Mouse (Mus musculus): ENCODE results near the gene Fgf14. TPM values are rescaled to one million over a fixed set of nuclear protein-coding genes. Genes with fewer than 3 reads are reported as not detected.

Gene Fgf14
- 0.18 TPM in 1 of 2 replicates, not detected in the other for polyA plus RNA-seq (2014; fragmentation: Nextera tagmentation; extraction: Ambion mirVana)

DNA sequence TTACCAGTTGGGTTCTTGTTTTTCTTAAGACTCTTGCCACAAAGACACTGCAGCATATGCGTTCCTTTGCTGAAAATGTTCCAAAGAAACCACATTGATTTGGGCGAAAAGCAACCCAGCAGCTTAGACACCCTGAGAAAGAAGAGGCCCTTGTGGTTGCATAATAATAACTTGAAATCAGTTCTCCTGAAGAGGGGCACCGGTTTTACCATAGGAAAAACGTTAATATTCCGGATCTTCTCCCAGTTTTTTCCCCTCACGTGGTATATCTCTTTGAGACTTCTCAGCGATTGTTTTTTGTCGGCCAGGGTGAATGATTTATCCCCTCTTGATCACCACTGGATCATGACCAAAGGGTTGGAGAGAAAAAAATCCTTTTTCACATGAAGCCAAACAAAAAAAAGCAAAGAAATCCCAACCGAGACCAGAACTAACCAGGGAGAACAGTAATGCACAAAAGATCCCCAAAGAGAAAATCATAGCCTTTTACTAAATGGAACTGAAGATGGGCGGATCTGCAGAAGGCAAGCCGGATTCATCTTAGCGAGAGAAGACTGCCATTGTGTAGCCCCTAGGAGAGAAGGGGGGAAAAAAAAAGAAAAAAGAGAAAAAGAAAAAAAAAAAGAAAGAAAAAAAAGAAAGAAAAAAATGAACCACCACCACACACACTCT lies at the start of gene Fgf14:
Gene Fgf14, minus strand, starts transcription at position 622 of the 672 bp plus-strand sequence.
- 21% methylated on average over 12 of the region's 12 CpGs for WGBS
- Histone ChIP-seq H3K9me3 (ENCODE audit: control insufficient read depth, low read length) (no peaks in the 10 kb centered on the region), H3K9ac (ENCODE audit: low read length) (no peak within 1 kb of the TSS; the same call in 1 of the 2 replicates), H3K27me3 (ENCODE audit: control insufficient read depth, insufficient read depth, low read length) (peaks cover 12% of the 10 kb centered on the region), H3K4me3 (ENCODE audit: low read depth, low read length) (peak within 1 kb of the TSS; percentile 7), H3K4me1 (ENCODE audit: control insufficient read depth, insufficient read depth, low read length) (peaks cover 6% of the 10 kb centered on the region; the same call in 1 of the 2 replicates), H3K27ac (replicated peaks; ENCODE audit: low read depth, low read length) (no peak within 1 kb of the TSS), H3K36me3 (ENCODE audit: control insufficient read depth, insufficient read depth, low read length) (no peaks in the 10 kb centered on the region), H3K4me2 (ENCODE audit: low read depth, severe bottlenecking) (peak within 1 kb of the TSS; percentile 69)
- ATAC-seq (ENCODE audit: insufficient number of reproducible peaks, low FRiP score, low TSS enrichment, low read depth) (no peak), DNase-seq (ENCODE audit: low spot score) (no peak)

GRCm38 (mm10) chr14:124677379-124677778 lies 452 bp upstream of the Fgf14 start:
- WGBS = 3% methylated on average over 10 of the region's 10 CpGs
- Histone ChIP-seq H3K9ac (ENCODE audit: low read length) (no peak overlapping the region; the same call in 1 of the 2 replicates), H3K27me3 (ENCODE audit: control insufficient read depth, insufficient read depth, low read length) (peaks cover 12% of the 10 kb centered on the region), H3K9me3 (ENCODE audit: control insufficient read depth, low read length) (no peaks in the 10 kb centered on the region), H3K4me3 (ENCODE audit: low read depth, low read length) (peak overlapping the region; percentile 7), H3K4me2 (ENCODE audit: low read depth, severe bottlenecking) (peak overlapping the region; percentile 39), H3K4me1 (ENCODE audit: control insufficient read depth, insufficient read depth, low read length) (peaks cover 6% of the 10 kb centered on the region; the same call in 1 of the 2 replicates), H3K27ac (replicated peaks; ENCODE audit: low read depth, low read length) (no peak overlapping the region), H3K36me3 (ENCODE audit: control insufficient read depth, insufficient read depth, low read length) (no peaks in the 10 kb centered on the region)
- ATAC-seq (ENCODE audit: insufficient number of reproducible peaks, low FRiP score, low TSS enrichment, low read depth) = peak; percentile 82; the same call in 1 of the 2 replicates
- peak; percentile 55 for DNase-seq (ENCODE audit: low spot score)

- peaks cover 6% of the 10 kb centered on the region; the same call in 1 of the 2 replicates for H3K4me1 ChIP-seq (ENCODE audit: control insufficient read depth, insufficient read depth, low read length)
- no peaks in the 10 kb centered on the region for H3K9me3 ChIP-seq (ENCODE audit: control insufficient read depth, low read length)
- H3K27ac ChIP-seq (replicated peaks; ENCODE audit: low read depth, low read length) = no peak overlapping the region
- peak overlapping the region; percentile 30 for H3K4me3 ChIP-seq (ENCODE audit: low read depth, low read length)
- H3K9ac ChIP-seq (ENCODE audit: low read length) = no peak overlapping the region
- DNase-seq (ENCODE audit: low spot score) (peak; percentile 41), ATAC-seq (ENCODE audit: insufficient number of reproducible peaks, low FRiP score, low TSS enrichment, low read depth) (0 out of 2 replicates have a peak, but pooled peaks have one; percentile 2)
- no peaks in the 10 kb centered on the region for H3K36me3 ChIP-seq (ENCODE audit: control insufficient read depth, insufficient read depth, low read length)
- H3K4me2 ChIP-seq (ENCODE audit: low read depth, severe bottlenecking) = peak overlapping the region; percentile 69
- 19% methylated on average over 23 of the region's 23 CpGs for WGBS
- peaks cover 12% of the 10 kb centered on the region for H3K27me3 ChIP-seq (ENCODE audit: control insufficient read depth, insufficient read depth, low read length)
Observed at GRCm38 (mm10) chr14:124675654-124676505, 1.0 kb downstream of the Fgf14 start.

DNA sequence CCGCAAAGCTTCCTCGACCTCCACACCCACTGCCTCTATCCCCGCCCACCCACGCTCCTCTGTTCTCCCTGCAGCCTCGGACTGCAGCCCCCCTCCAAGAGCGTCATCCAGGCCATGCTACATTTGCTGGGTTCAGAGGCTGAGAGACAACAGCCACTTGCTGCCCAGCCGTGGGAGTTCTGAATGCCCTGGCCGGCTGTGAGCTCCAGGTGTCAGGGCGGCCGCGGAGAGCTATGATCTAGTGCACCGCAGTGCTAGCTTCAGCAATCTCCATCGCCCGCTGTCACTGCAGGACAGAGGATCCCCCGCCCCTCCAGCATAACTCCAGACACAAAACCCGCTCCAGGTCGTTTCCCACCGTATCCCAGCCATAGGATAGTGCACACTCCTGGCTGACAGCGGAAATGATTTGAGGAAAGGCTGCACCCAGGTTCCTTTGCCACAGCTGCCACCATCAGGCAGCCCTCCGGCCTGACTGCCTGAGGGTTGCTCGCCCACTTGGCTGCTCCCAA lies 1.7 kb downstream of the Fgf14 start:
- Histone ChIP-seq H3K9me3 (ENCODE audit: control insufficient read depth, low read length) (no peaks in the 10 kb centered on the region), H3K27me3 (ENCODE audit: control insufficient read depth, insufficient read depth, low read length) (peaks cover 12% of the 10 kb centered on the region), H3K4me2 (ENCODE audit: low read depth, severe bottlenecking) (peak overlapping the region; percentile 69), H3K9ac (ENCODE audit: low read length) (no peak overlapping the region), H3K4me3 (ENCODE audit: low read depth, low read length) (peak overlapping the region; percentile 30), H3K4me1 (ENCODE audit: control insufficient read depth, insufficient read depth, low read length) (peaks cover 6% of the 10 kb centered on the region; the same call in 1 of the 2 replicates), H3K27ac (replicated peaks; ENCODE audit: low read depth, low read length) (no peak overlapping the region), H3K36me3 (ENCODE audit: control insufficient read depth, insufficient read depth, low read length) (no peaks in the 10 kb centered on the region)
- ATAC-seq (ENCODE audit: insufficient number of reproducible peaks, low FRiP score, low TSS enrichment, low read depth) = peak; percentile 36; the same call in 1 of the 2 replicates
- 2% methylated on average over 21 of the region's 21 CpGs for WGBS
- DNase-seq (ENCODE audit: low spot score) = peak; percentile 38

DNA sequence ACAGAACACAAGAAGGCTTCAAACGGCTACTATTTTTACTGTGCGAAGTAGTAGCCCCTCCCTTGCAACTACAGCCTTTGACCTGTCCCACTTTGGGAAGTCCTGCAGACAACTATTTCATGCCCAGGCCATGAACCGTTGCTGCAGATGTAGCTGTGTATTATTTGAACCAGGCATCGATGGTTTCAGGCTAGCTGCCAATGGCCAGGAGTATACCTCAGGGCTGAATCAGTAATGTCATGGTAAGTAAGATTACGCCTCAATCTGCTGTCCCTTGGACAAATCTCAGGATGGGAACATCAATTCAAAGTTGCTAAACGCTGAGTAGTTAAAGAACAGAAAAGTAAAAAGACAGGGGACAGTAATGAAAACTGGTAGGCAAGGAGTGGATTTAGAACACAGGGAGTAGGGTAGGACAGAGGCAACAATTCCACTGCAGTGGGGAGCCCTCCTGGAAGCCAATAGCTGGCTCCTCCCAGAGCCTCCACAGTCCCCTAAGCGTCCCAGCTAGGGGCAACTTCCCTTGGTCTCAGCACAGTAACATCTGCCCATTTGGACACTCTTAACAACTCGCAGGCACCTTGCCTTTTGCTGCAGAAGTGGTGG lies 2.3 kb downstream of the Fgf14 start:
- 43% methylated on average over 8 of the region's 8 CpGs for WGBS
- ATAC-seq (ENCODE audit: insufficient number of reproducible peaks, low FRiP score, low TSS enrichment, low read depth) (peak; percentile 25; the same call in 1 of the 2 replicates), DNase-seq (ENCODE audit: low spot score) (no peak)
- Histone ChIP-seq H3K27me3 (ENCODE audit: control insufficient read depth, insufficient read depth, low read length) (peaks cover 12% of the 10 kb centered on the region), H3K9me3 (ENCODE audit: control insufficient read depth, low read length) (no peaks in the 10 kb centered on the region), H3K4me2 (ENCODE audit: low read depth, severe bottlenecking) (peak overlapping the region; percentile 69), H3K9ac (ENCODE audit: low read length) (no peak overlapping the region), H3K4me1 (ENCODE audit: control insufficient read depth, insufficient read depth, low read length) (peaks cover 6% of the 10 kb centered on the region; the same call in 1 of the 2 replicates), H3K36me3 (ENCODE audit: control insufficient read depth, insufficient read depth, low read length) (no peaks in the 10 kb centered on the region), H3K4me3 (ENCODE audit: low read depth, low read length) (peak overlapping the region; percentile 30), H3K27ac (replicated peaks; ENCODE audit: low read depth, low read length) (no peak overlapping the region)

GRCm38 (mm10) chr14:124669739-124670138 lies 7.2 kb downstream of the Fgf14 start:
- Histone ChIP-seq H3K4me1 (ENCODE audit: control insufficient read depth, insufficient read depth, low read length) (no peaks in the 10 kb centered on the region; the same call in 1 of the 2 replicates), H3K9me3 (ENCODE audit: control insufficient read depth, low read length) (no peaks in the 10 kb centered on the region), H3K27me3 (ENCODE audit: control insufficient read depth, insufficient read depth, low read length) (no peaks in the 10 kb centered on the region), H3K36me3 (ENCODE audit: control insufficient read depth, insufficient read depth, low read length) (no peaks in the 10 kb centered on the region), H3K9ac (ENCODE audit: low read length) (no peak overlapping the region), H3K4me2 (ENCODE audit: low read depth, severe bottlenecking) (no peak overlapping the region), H3K4me3 (ENCODE audit: low read depth, low read length) (no peak overlapping the region), H3K27ac (replicated peaks; ENCODE audit: low read depth, low read length) (no peak overlapping the region)
- 22% methylated on average over 7 of the region's 7 CpGs for WGBS
- peak; percentile 92 for DNase-seq (ENCODE audit: low spot score)
- peak; percentile 94 for ATAC-seq (ENCODE audit: insufficient number of reproducible peaks, low FRiP score, low TSS enrichment, low read depth)

DNA sequence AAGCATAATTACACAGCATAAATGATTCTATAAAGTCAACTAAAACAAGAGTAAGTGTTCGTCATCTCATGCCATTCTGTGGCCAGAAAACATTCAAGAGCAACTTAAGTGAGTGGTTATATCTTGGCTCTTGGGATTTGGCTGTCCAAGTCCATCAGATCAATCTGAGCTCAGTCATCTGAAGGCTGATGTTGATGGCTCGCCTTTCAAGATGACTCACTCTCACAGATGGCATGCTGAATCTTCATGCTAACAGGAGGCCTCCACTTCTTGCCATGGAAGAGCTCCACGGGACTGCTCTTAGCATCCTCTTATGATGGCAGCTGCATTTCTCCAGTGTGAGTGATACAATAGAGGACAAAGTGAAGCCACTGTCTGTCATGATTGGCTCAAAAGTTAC lies 34.1 kb downstream of the Fgf14 start:
- H3K9me3 ChIP-seq (ENCODE audit: control insufficient read depth, low read length) = no peaks in the 10 kb centered on the region
- WGBS = 76% methylated on average over 3 of the region's 3 CpGs
- DNase-seq (ENCODE audit: low spot score) = no peak

DNA sequence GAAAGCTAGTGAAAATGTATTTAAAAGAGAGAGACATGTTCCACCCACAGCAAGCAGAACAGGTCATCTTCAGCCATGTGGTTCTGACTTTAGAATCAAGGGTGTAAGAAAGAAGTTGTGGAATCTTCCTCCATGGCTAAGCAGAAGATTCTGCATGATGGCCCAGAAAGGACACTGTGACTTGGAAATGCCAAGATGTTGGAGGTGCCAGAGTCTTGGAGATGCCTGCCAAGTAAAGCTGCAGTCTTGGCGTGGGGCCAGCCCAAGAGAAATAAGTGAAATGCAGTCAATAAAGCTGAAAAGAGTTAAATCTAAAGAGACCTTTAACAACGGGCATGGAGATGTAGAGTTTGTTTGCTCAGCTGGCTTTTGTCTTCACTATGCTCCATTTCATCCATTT lies 42.0 kb downstream of the Fgf14 start:
- Histone ChIP-seq H3K4me1 (ENCODE audit: control insufficient read depth, insufficient read depth, low read length) (no peaks in the 10 kb centered on the region), H3K9ac (ENCODE audit: low read length) (no peak overlapping the region), H3K27me3 (ENCODE audit: control insufficient read depth, insufficient read depth, low read length) (no peaks in the 10 kb centered on the region), H3K4me3 (ENCODE audit: low read depth, low read length) (no peak overlapping the region), H3K9me3 (ENCODE audit: control insufficient read depth, low read length) (no peaks in the 10 kb centered on the region), H3K27ac (replicated peaks; ENCODE audit: low read depth, low read length) (no peak overlapping the region), H3K36me3 (ENCODE audit: control insufficient read depth, insufficient read depth, low read length) (no peaks in the 10 kb centered on the region), H3K4me2 (ENCODE audit: low read depth, severe bottlenecking) (no peak overlapping the region)
- no peak for ATAC-seq (ENCODE audit: insufficient number of reproducible peaks, low FRiP score, low TSS enrichment, low read depth)
- 68% methylated on average over 2 of the region's 2 CpGs for WGBS
- no peak for DNase-seq (ENCODE audit: low spot score)

More for the DNA sequence above, 34.1 kb downstream of the Fgf14 start:
- ATAC-seq (ENCODE audit: insufficient number of reproducible peaks, low FRiP score, low TSS enrichment, low read depth) = no peak
- no peaks in the 10 kb centered on the region for H3K27me3 ChIP-seq (ENCODE audit: control insufficient read depth, insufficient read depth, low read length)
- no peak overlapping the region for H3K4me2 ChIP-seq (ENCODE audit: low read depth, severe bottlenecking)
- H3K27ac ChIP-seq (replicated peaks; ENCODE audit: low read depth, low read length) = no peak overlapping the region
- no peak overlapping the region for H3K9ac ChIP-seq (ENCODE audit: low read length)
- no peaks in the 10 kb centered on the region for H3K36me3 ChIP-seq (ENCODE audit: control insufficient read depth, insufficient read depth, low read length)
- no peaks in the 10 kb centered on the region for H3K4me1 ChIP-seq (ENCODE audit: control insufficient read depth, insufficient read depth, low read length)
- no peak overlapping the region for H3K4me3 ChIP-seq (ENCODE audit: low read depth, low read length)
